Mouse (Mus musculus): Measurements from ENCODE around the gene Ly6g6c.
"Not testable (repeated sequence)": the region's sequence is repeated elsewhere in the genome, so short reads cannot be mapped to it uniquely, and the experiment has no call there.

The Ly6g6c gene

GRCm38 (mm10) chr17:35031880-35032279 is 33.3 kb upstream of the Ly6g6c start:
- no peak for DNase-seq (ENCODE audit: low spot score in 2 of 2)

- DNase-seq (ENCODE audit: low spot score in 2 of 2): no peak
Measured at GRCm38 (mm10) chr17:35032323-35032870, 32.8 kb upstream of the Ly6g6c start.

- not testable (repeated sequence) for DNase-seq (ENCODE audit: low spot score in 2 of 2)
Measured at GRCm38 (mm10) chr17:35033703-35034102, 31.5 kb upstream of the Ly6g6c start.

- DNase-seq (ENCODE audit: low spot score in 2 of 2): no peak
Measured at GRCm38 (mm10) chr17:35034896-35035295, 30.3 kb upstream of the Ly6g6c start.

GRCm38 (mm10) chr17:35039121-35039873 is 25.9 kb upstream of the Ly6g6c start:
- no peak for DNase-seq (ENCODE audit: low spot score in 2 of 2)

GRCm38 (mm10) chr17:35043794-35044193 is 21.4 kb upstream of the Ly6g6c start:
- no peak for DNase-seq (ENCODE audit: low spot score in 2 of 2)

- no peak for DNase-seq (ENCODE audit: low spot score in 2 of 2)
Measured at GRCm38 (mm10) chr17:35044904-35045806, 20.0 kb upstream of the Ly6g6c start.

GRCm38 (mm10) chr17:35045807-35046680 is 19.1 kb upstream of the Ly6g6c start:
- DNase-seq (ENCODE audit: low spot score in 2 of 2): no peak

- DNase-seq (ENCODE audit: low spot score in 2 of 2): peak; percentile 90 to 95
Measured at GRCm38 (mm10) chr17:35046681-35047455, 18.3 kb upstream of the Ly6g6c start, which contains the start of gene Msh5. Msh5 (minus strand) TSS chr17:35046745.

GRCm38 (mm10) chr17:35047688-35048087 is 17.5 kb upstream of the Ly6g6c start:
- no peak for DNase-seq (ENCODE audit: low spot score in 2 of 2)

- DNase-seq (ENCODE audit: low spot score in 2 of 2): no peak
Measured at GRCm38 (mm10) chr17:35048149-35048931, 16.8 kb upstream of the Ly6g6c start.

- no peak for DNase-seq (ENCODE audit: low spot score in 2 of 2)
Measured at GRCm38 (mm10) chr17:35048932-35049440, 16.2 kb upstream of the Ly6g6c start.

GRCm38 (mm10) chr17:35049561-35050016 is 15.6 kb upstream of the Ly6g6c start, which contains the start of gene Clic1:
Clic1 (plus strand) TSS chr17:35049966.
- DNase-seq (ENCODE audit: low spot score in 2 of 2): no peak

GRCm38 (mm10) chr17:35050126-35050750 is 14.9 kb upstream of the Ly6g6c start:
- peak in 1 of 2 experiments; percentile 17 for DNase-seq (ENCODE audit: low spot score in 2 of 2)

GRCm38 (mm10) chr17:35051156-35052086 is 13.8 kb upstream of the Ly6g6c start:
- DNase-seq (ENCODE audit: low spot score in 2 of 2): no peak

GRCm38 (mm10) chr17:35052271-35052798 is 12.9 kb upstream of the Ly6g6c start:
- no peak for DNase-seq (ENCODE audit: low spot score in 2 of 2)

- no peak for DNase-seq (ENCODE audit: low spot score in 2 of 2)
Measured at GRCm38 (mm10) chr17:35055691-35056495, 9.3 kb upstream of the Ly6g6c start.

Measured in frontal cortex, postnatal 36 days (tissue).